Mouse (Mus musculus): ENCODE data around the gene C8a.

C8a gene

DNA sequence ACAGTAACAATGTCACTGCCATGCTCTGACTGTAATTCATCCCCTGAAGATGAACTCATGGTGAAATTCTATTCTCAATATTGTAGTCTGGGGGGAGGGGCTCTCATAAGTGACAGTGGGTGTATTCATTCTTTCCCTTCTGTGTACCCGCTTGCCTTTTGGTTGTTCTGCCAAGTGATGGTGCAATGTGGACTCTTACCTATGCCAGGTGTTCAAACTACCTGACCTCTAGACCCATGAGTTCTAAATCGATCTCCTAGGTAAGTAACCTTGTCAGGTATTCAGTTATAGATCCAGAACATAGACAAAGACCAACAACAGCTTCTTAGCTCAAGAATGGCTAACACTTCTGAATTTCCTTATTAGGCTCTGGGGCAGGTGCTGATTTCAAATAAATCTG lies 37.9 kb downstream of the C8a start:
- no peak for DNase-seq

DNA sequence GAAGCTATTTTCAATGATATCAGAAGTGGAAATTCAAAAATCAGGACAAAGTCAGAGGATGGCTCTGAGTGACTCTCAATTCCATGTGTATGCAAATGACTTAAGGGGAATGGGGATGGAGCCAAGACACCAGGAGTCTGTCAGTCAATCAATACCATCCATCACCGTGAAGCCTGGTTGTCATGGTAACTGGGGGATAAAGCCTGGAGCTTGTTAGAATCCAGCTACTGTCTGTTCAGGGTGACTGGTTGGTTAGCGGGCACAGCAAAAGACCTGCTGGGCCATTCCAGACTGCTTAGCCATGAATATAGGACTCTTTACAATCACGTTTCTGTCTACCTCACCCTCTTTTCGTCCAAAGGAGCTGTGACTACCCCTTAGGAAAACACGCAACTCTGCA lies 41.1 kb downstream of the C8a start:
- DNase-seq: no peak

GRCm38 (mm10) chr4:104828939-104829338 lies 47.3 kb downstream of the C8a start:
- no peak for DNase-seq

DNA sequence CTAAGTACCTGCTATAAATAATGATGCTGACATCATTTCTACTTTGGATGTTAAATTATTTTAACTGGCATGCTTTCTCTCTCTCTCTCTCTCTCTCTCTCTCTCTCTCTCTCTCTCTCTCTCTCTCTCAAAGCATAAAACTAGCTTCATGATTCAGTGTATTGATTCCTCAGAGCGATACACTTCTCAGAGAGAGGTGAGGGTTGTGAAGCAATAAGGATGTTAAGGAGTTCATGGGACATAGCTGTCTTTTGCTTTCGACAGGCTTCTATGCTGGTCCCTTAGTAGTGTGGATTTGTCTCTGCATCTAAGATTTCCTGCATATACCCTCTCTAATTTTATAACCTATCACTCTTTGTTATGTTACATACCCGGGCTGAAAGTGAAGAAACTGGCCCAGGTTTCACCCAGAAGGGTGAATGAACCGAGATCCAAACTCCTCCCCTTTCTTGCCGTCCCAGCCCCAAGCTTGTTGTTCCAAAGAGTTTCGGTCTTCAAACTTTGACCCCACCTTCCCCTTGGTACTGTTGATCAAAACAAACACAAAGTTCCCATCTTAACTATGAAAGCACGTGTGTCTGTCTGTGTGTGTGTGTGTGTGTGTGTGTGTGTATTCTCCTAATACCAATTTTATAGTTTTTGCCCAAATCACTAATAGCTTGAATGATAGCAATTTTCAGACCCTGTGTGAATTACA lies 51.7 kb downstream of the C8a start:
- no peak for DNase-seq

- DNase-seq: no peak
Measured at GRCm38 (mm10) chr4:104823597-104824101, 52.5 kb downstream of the C8a start.

GRCm38 (mm10) chr4:104819891-104820290 lies 56.3 kb downstream of the C8a start:
- DNase-seq: no peak

DNA sequence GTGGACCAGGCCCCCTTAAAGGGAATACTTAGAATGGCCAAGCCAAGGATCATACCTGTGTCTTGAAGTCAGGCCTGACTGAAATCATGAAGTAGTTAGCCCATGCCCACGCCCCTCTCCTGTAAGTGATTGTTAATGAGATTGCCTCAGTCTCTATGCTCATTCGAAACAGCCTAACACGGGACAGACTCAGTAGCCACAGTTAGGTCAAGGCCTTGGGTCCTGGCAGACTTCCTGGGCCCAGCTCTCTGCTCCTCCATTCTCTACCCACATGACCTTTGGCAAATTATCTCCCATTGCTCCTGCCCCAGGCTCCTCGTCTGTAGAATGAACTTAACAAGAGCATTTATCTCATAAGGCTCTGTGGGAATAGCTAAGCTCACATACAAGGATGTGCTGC lies 57.2 kb downstream of the C8a start:
- no peak for DNase-seq

GRCm38 (mm10) chr4:104817509-104817908 lies 58.7 kb downstream of the C8a start:
- no peak for DNase-seq

DNA sequence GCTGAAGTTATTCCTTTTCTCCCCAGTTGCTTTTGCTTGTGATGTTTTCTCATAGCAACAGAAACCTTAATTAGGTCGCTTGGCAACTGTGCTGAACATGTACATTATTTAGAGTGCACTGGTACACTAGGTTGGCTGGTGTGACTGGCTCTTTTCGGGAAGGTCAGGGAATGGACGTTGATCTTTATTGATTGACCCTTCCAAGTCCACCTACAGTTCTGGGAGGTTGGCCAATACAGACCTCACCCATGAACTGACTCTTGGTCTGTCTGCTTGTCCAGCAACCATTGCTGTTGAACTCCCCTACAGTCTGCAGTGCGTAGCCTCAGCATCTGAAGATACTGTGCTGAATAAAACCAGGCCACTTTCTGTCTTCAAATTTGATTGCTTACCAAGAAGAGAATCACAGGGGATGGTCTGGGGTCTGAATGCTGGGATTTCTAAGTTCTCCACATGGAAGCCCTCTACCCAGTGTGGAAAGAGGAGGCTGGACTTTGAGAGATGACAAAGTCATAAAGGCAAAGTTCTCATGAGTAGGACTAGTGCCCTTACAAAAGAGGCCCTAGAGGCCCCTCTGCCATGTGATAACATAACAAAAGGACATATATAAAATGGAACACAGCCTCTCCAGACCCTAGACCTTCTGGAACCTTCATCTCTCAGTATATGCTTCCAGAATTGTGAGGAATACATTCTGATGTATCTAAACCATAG lies 59.5 kb downstream of the C8a start:
- no peak for DNase-seq

DNA sequence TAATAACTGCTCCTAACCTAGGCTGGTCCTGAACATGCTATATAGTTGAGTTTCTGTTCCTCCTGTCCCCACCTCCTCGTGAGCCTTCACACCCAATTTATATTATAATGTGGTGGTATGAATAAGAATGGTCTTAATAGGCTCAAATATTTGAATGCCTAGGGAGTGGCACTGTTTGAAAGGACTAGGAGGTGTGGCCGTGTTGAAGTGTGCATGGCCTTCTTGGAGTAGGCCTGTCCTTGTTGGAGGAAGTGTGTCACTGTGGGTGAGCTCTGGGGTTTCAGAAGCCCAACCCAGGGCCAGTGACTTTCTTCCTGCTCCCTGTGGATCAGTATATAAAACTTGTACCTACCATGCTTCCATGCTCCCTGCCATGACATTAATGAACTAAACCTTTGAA lies 62.6 kb downstream of the C8a start:
- no peak for DNase-seq

- DNase-seq: no peak
Measured at GRCm38 (mm10) chr4:104810710-104811286, 65.4 kb downstream of the C8a start.

DNA sequence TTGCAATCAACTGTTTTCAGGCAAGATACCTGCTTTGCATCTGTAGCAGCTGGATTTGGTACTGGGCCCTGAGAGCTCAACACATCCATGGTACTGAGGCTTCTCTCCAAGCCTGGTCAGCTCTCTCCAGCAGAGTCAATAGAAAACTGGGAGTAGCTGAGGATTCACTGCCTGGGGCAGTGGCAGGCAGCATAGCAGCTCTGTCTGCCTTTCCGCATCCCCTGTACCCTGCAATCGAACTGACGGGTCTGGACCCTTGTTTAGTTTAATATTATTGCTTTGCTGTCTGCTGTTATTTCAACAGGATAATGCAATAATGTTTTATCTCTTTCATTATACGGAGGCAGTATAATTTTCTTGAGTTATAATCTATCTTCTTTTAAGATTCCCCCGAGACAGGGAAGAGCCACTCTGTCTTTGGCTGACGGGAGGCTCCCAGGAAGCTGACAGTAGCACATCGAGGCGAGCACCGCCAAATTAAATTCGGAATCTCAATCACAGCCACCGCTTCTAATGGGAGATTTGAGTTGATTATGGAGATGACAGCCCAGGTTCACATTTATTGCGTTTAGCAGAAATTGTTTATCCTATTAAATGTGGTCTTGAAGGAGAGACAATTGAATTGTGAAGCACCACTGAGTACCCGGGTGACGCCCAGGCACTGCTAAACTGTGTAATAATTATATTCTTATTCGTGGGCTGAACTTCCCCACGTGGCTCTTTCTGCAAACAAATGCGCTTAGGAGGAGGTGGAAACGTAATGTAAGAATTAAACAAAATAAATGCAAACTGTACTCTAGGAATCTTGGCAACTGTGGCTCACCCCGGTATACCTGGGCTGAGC lies 70.6 kb downstream of the C8a start:
- DNase-seq: no peak

DNA sequence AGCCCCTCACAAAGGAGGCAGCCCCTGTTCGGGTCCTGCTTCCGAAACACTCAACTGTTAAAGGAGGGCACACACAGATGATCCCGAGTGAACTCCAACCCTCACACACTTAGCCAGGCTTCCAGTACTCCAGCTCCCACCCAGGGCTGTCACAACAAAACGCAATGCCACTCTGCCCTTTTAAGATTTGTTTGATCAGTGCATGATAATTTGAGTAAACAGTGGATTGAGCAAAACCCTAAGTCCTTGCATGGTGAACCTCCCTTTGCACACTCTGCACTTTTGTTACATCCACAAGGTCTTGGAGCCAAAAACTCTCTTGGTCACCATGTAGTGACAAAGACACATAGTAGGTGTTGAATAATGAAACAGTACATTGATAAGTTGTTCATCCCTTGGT lies 72.1 kb downstream of the C8a start:
- no peak for DNase-seq

GRCm38 (mm10) chr4:104801625-104802024 lies 74.6 kb downstream of the C8a start:
- DNase-seq: no peak

DNA sequence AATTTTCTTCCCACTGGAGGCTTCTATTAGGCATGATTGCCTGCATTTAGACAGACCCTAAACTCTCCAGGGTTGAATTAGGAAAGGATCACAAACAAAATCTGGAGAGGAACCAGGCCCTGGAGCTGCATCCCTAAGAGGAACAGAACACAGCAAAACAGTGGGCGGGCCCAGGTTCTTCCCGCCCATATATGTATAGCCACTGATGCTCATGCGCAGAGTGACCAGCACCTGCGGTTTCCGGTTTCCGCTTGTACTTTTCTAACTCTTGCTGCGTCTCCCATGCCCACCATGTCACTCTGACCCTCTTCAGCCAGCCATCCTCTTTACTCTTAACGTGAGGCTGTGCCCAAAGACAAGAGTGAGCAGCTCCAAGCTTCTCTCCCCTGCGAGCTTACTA lies 77.2 kb downstream of the C8a start:
- no peak for DNase-seq

- no peak for DNase-seq
Measured at GRCm38 (mm10) chr4:104792111-104792510, 84.1 kb downstream of the C8a start.

DNA sequence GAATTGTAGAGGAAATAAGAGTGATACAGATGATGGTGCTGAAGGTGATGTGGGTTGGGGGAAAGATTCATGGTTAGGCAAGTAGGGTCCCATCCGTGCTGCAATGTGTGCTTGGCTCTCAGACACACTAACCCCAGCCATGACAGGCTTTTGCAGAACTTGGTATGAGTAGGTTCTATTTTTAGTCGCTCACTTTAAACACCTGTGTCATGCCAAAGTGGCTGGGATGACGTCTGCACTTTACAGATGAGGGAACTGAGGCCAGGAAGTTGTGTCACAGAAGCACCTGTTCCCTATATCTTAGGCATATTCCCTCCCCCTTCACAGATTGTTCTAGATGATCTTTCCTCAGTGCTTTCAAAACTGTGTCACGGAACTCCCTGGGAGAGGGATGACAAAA lies 93.9 kb downstream of the C8a start:
- no peak for DNase-seq

GRCm38 (mm10) chr4:104781441-104781840 lies 94.8 kb downstream of the C8a start:
- DNase-seq: no peak

GRCm38 (mm10) chr4:104779460-104779859 lies 96.7 kb downstream of the C8a start:
- DNase-seq: no peak

GRCm38 (mm10) chr4:104775601-104776000 lies 100.6 kb downstream of the C8a start:
- no peak for DNase-seq

DNA sequence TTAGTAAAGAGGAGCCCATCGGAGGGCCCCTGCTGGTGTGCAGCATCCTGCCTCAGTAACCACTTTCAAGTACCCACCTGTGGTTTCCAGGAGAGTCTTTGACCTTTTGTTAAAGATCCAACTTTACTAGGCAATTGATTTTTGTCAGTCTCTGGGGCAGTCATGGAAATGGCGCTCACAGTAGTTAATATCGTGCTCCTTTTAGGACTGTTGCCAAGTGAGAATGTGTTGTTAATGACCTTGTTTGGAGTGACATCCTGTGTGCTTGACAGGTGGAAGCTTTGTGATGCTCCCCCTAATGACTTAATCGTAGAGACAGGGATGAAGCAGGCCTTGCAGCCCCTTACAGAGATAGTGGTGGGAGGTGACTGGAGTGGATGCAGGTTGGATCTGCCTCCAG lies 105.9 kb downstream of the C8a start:
- no peak for DNase-seq

DNA sequence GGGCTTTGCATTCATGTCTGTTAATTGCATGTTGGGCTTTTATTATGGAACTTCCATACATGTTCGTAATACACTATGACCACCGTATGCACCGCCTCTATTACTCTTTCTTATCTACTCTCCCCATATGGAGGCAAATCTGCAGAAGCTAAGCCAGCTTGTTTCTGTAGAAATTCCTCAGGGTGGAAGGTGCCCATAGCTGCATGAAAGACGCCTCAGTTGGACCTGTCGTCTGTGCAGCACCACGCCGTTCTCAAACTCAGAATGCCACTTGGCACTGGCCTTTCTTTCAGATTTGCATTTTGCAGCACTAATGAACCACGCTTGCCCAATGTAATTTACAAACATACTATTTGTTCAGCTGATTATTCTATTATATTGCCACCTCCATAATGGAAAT lies 106.6 kb downstream of the C8a start:
- DNase-seq: no peak

DNA sequence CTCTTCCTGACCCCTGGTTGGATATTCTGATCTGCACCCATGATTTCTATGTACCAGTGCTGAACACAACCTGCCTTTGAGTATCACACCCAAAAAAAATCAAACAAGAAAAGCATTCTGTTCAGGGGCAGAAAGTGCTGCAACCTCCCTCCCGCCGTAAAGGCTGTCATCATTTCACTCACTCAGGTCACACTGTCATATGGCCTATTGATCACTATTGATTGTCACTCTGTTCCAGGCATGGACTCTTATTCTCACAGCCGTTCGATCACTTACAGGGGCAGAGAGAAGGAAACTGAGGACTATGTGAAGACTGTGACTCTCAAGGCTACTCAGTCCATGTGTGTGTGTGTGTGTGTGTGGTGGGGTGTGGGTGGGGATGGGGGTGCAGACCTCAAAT lies 108.0 kb downstream of the C8a start:
- no peak for DNase-seq
